Comparison of ENCODE assay signal across 18 mouse cellular contexts in genomic region chr15:24786336-24786735, GRCm38 (mm10).
"Had no signal": no experiment of that assay in that cellular context is flagged by ENCODE, and none has a peak within 500 bp of the region (broad histone marks: within the 10 kb centered on the region; RNA-seq: fewer than 3 reads in every experiment).

No protein-coding gene starts in this region.

- H3K4me3 ChIP-seq: liver, embryonic 12.5 days; liver, embryonic 15.5 days; lung, embryonic 15.5 days; megakaryocyte, embryonic 14.5 days had no signal

- H3K4me2 ChIP-seq: liver, embryonic 12.5 days; liver, embryonic 15.5 days; lung, embryonic 15.5 days; midbrain, embryonic 11.5 days had no signal

- H3K4me1 ChIP-seq: liver, embryonic 12.5 days; liver, embryonic 15.5 days; lung, embryonic 15.5 days; megakaryocyte, embryonic 14.5 days had no signal

- DNase-seq: kidney, postnatal 10 days; kidney, postnatal 36 days; layer of hippocampus, postnatal 36 days; liver; lung, adult 18-20 months; lung, postnatal 10 days; lung, postnatal 36 days; midbrain, embryonic 14.5 days; right cerebral cortex, postnatal 4 days; thymus, adult 2 months; thymus, postnatal 14 days; thymus, postnatal 4 days had no signal

- H3K9me3 ChIP-seq: liver, embryonic 12.5 days; liver, embryonic 15.5 days; lung, embryonic 15.5 days; megakaryocyte, embryonic 14.5 days had no signal

- ATAC-seq: liver, embryonic 12.5 days had no signal

- H3K9ac ChIP-seq: liver, embryonic 12.5 days; liver, embryonic 15.5 days; lung, embryonic 15.5 days had no signal

- H3K36me3 ChIP-seq: liver, embryonic 12.5 days; liver, embryonic 15.5 days; lung, embryonic 15.5 days had no signal

- H3K27ac ChIP-seq: liver, embryonic 12.5 days; liver, embryonic 15.5 days; lung, embryonic 15.5 days; stomach, postnatal 0 days had no signal

- H3K27me3 ChIP-seq: liver, embryonic 12.5 days; liver, embryonic 15.5 days; lung, embryonic 15.5 days; megakaryocyte, embryonic 14.5 days had no signal
